Mouse (Mus musculus) G1E (cell line): Measurements from ENCODE around the gene Npw.

Source experiments
- CTCF ChIP-seq: IDR thresholded peaks from 2 replicates; pipeline ENCODE4 v1.5.1; 2012; ENCODE audit warnings: low read depth, low read length, inconsistent platforms, mixed read lengths
- GATA1 ChIP-seq: IDR thresholded peaks from 2 replicates; pipeline ENCODE4 v1.6.1; 2012; ENCODE audit warnings: borderline replicate concordance, low read length, inconsistent platforms, mixed read lengths
- GATA2 ChIP-seq: IDR thresholded peaks from 2 replicates; pipeline ENCODE4 v1.6.1; 2012; ENCODE audit warnings: low read depth, low read length, inconsistent platforms, borderline replicate concordance
- POLR2AphosphoS5 ChIP-seq: IDR thresholded peaks from 2 replicates; pipeline ENCODE4 v1.6.1; 2012; ENCODE audit warnings: low read depth, low read length, inconsistent platforms; ENCODE audit not compliant: insufficient replicate concordance
- TAL1 ChIP-seq: conservative IDR thresholded peaks from 2 replicates; pipeline ENCODE4 v1.6.1; 2012; ENCODE audit warnings: low read depth, low read length, inconsistent platforms, mixed read lengths

- TF ChIP-seq CTCF = no peak
- no peak for TF ChIP-seq GATA1
- TF ChIP-seq TAL1 = no peak
- TF ChIP-seq GATA2 = no peak
- no peak for TF ChIP-seq POLR2AphosphoS5
These were observed 31.2 kb upstream of the Npw start, which contains the start of gene Syngr3 for GRCm38 (mm10) chr17:24689251-24690081.
